ENCODE assay signal across 22 mouse cellular contexts in the genomic region with DNA sequence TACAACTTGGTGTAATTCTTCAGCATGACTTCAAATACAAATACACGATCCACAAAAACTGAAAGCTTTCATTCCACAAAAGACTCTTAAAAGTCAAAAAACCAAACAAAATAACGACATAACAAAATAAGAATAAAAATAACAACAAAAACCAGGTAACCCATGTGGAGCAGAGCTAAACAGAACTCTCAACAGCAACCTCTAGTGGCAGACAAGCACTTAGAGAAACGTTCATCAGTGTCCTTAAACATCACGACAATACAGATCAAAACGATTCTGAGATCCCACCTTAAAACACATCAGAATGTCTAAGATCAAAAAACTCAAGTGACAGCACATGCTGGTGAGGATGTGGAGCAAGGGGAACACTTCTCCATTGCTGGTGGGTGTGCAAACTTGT. TPM values are rescaled to one million over a fixed set of nuclear protein-coding genes. Genes with fewer than 3 reads are reported as not detected.
DNase-seq lines count a peak whose midpoint lies in the region; ATAC-seq and TF ChIP-seq lines count a peak whose summit lies in the region.
"Had no signal": no experiment of that assay in that cellular context is flagged by ENCODE, and none has a peak within 500 bp of the region (broad histone marks: within the 10 kb centered on the region; RNA-seq: fewer than 3 reads in every experiment).

No protein-coding gene starts in this region.

- no peaks in the 10 kb centered on the region for H3K36me3 ChIP-seq in intestine, postnatal 0 days (ENCODE audit: control insufficient read depth, insufficient read depth)
- H3K36me3 ChIP-seq in intestine, embryonic 16.5 days (ENCODE audit: control insufficient read depth, insufficient read depth, low read length), result peaks cover 2% of the 10 kb centered on the region; the same call in 1 of the 2 replicates
- no peaks in the 10 kb centered on the region for H3K36me3 ChIP-seq in E14TG2a.4 (ENCODE audit: insufficient read depth, low read length)
- H3K36me3 ChIP-seq: kidney, embryonic 15.5 days; liver, embryonic 15.5 days had no signal

- TF ChIP-seq CTCF in intestine, postnatal 0 days (IDR thresholded peaks at IDR 0.05; ENCODE audit: low read depth), result peak; percentile 53
- TF ChIP-seq CTCF in E14TG2a.4 (conservative IDR thresholded peaks at IDR 0.05; ENCODE audit: low read length), result peak; percentile 34; the same call in 1 of the 2 replicates

- H3K27ac ChIP-seq in intestine, postnatal 0 days (ENCODE audit: low read depth, low read length), result no peak overlapping the region
- no peak overlapping the region for H3K27ac ChIP-seq in intestine, embryonic 16.5 days (ENCODE audit: low read length)
- H3K27ac ChIP-seq: kidney, embryonic 15.5 days; liver, embryonic 15.5 days; midbrain, embryonic 10.5 days had no signal

- no peaks in the 10 kb centered on the region for H3K9me3 ChIP-seq in intestine, postnatal 0 days (ENCODE audit: control insufficient read depth)
- no peaks in the 10 kb centered on the region for H3K9me3 ChIP-seq in intestine, embryonic 16.5 days (ENCODE audit: control insufficient read depth, low read length)
- no peaks in the 10 kb centered on the region for H3K9me3 ChIP-seq in E14TG2a.4 (ENCODE audit: low read length)
- H3K9me3 ChIP-seq: kidney, embryonic 15.5 days; liver, embryonic 15.5 days; midbrain, embryonic 10.5 days had no signal

- peak; percentile 22 for DNase-seq in A20 (ENCODE audit: low read depth, low spot score)
- no peak for DNase-seq in retina, embryonic 14.5 days (ENCODE audit: low spot score)
- DNase-seq in lung, postnatal 4 days, result no peak
- DNase-seq: cerebellum, postnatal 25 days; lung, postnatal 10 days; thymus, postnatal 4 days had no signal

- ATAC-seq in intestine, postnatal 0 days, result no peak
- no peak for ATAC-seq in intestine, embryonic 16.5 days
- ATAC-seq in megakaryocyte-erythroid progenitor cell, adult 5-6 weeks (replicated peaks; ENCODE audit: low FRiP score, low TSS enrichment, poor library complexity, severe bottlenecking), result 0 out of 2 replicates have a peak, but pooled peaks have one; percentile 57
- ATAC-seq: inflammation-experienced regulatory T-cells, adult 6 months had no signal

- no peak overlapping the region for H3K9ac ChIP-seq in intestine, postnatal 0 days (ENCODE audit: low read depth, low read length)
- no peak overlapping the region for H3K9ac ChIP-seq in intestine, embryonic 16.5 days (ENCODE audit: low read depth, low read length)
- H3K9ac ChIP-seq: kidney, embryonic 15.5 days; liver, embryonic 15.5 days had no signal

- H3K4me3 ChIP-seq in intestine, postnatal 0 days (ENCODE audit: low read depth, low read length), result no peak overlapping the region
- H3K4me3 ChIP-seq in intestine, embryonic 16.5 days (ENCODE audit: low read length), result no peak overlapping the region
- peak overlapping the region; percentile 41; the same call in 1 of the 2 replicates for H3K4me3 ChIP-seq in E14TG2a.4 (replicated peaks; ENCODE audit: low read length)
- H3K4me3 ChIP-seq: kidney, embryonic 15.5 days; liver, embryonic 15.5 days; midbrain, embryonic 10.5 days had no signal

- no peak overlapping the region for H3K4me2 ChIP-seq in intestine, postnatal 0 days (replicated peaks; ENCODE audit: low read depth)
- H3K4me2 ChIP-seq in intestine, embryonic 16.5 days (ENCODE audit: low read depth, low read length), result no peak overlapping the region
- H3K4me2 ChIP-seq: kidney, embryonic 15.5 days; liver, embryonic 15.5 days had no signal

- H3K27me3 ChIP-seq in intestine, postnatal 0 days (replicated peaks; ENCODE audit: control insufficient read depth, insufficient read depth, low read length), result no peaks in the 10 kb centered on the region
- no peaks in the 10 kb centered on the region for H3K27me3 ChIP-seq in intestine, embryonic 16.5 days (replicated peaks; ENCODE audit: control insufficient read depth, insufficient read depth, low read length)
- H3K27me3 ChIP-seq in E14TG2a.4 (ENCODE audit: insufficient read depth, low read length), result no peaks in the 10 kb centered on the region
- H3K27me3 ChIP-seq: kidney, embryonic 15.5 days; liver, embryonic 15.5 days had no signal

- H3K4me1 ChIP-seq in intestine, postnatal 0 days (replicated peaks; ENCODE audit: control insufficient read depth, insufficient read depth, low read length), result 0 out of 2 replicates have a peak, but pooled peaks cover 3% of the 10 kb centered on the region
- no peaks in the 10 kb centered on the region for H3K4me1 ChIP-seq in intestine, embryonic 16.5 days (ENCODE audit: control insufficient read depth, insufficient read depth, low read length)
- peaks cover 74% of the 10 kb centered on the region for H3K4me1 ChIP-seq in E14TG2a.4 (replicated peaks; ENCODE audit: low read depth, low read length)
- H3K4me1 ChIP-seq: kidney, embryonic 15.5 days had no signal

- 78% methylated on average over 5 of the region's 5 CpGs for WGBS in intestine, postnatal 0 days
- WGBS in intestine, embryonic 16.5 days, result 76% methylated on average over 5 of the region's 5 CpGs

RNA-seq across cellular contexts. Expression of gene Clock, which starts 17.5 kb away (rescaled TPM):
- 8.2 and 10.5 TPM in 2 replicates for polyA plus RNA-seq in intestine, postnatal 0 days (2015; fragmentation: Nextera tagmentation; extraction: Ambion mirVana)
- 10.5 and 10.9 TPM in 2 replicates for polyA plus RNA-seq in intestine, embryonic 16.5 days (2015; fragmentation: Nextera tagmentation; extraction: Ambion mirVana)
- 8.4 and 11.4 TPM in 2 replicates for total RNA-seq in megakaryocyte-erythroid progenitor cell, adult 5-6 weeks (2014; fragmentation: Nextera tagmentation)
- total RNA-seq in megakaryocyte-erythroid progenitor cell, adult 5-6 weeks (2017), result 5.7 and 8.5 TPM in 2 replicates

RNA-seq across cellular contexts. Expression of gene Pdcl2, which starts 43.9 kb away (rescaled TPM):
- polyA plus RNA-seq in intestine, postnatal 0 days (2015; fragmentation: Nextera tagmentation; extraction: Ambion mirVana), result not detected in 2 replicates
- polyA plus RNA-seq in intestine, embryonic 16.5 days (2015; fragmentation: Nextera tagmentation; extraction: Ambion mirVana), result not detected in 2 replicates
- not detected in 2 replicates for total RNA-seq in megakaryocyte-erythroid progenitor cell, adult 5-6 weeks (2014; fragmentation: Nextera tagmentation)
- total RNA-seq in megakaryocyte-erythroid progenitor cell, adult 5-6 weeks (2017), result not detected in 2 replicates
- total RNA-seq: hematopoietic stem cell, adult 5-6 weeks; layer of hippocampus, adult 18-20 months; left cerebral cortex, adult 18-20 months had no signal
- polyA plus RNA-seq: forebrain, embryonic 11.5 days; gonadal fat pad, adult 2 months; heart, embryonic 14.5 days; inflammation-experienced regulatory T-cells, adult 6 months; kidney, embryonic 15.5 days; limb, embryonic 11.5 days; liver, embryonic 15.5 days; midbrain, embryonic 10.5 days; neural tube, embryonic 14.5 days had no signal
